In genomic region chr6:116651437-116652118, GRCm38 (mm10) we compare ENCODE assay signal across 8 mouse cellular contexts. TPM values are rescaled to one million over a fixed set of nuclear protein-coding genes. Genes with fewer than 3 reads are reported as not detected.
DNase-seq lines count a peak whose midpoint lies in the region; ATAC-seq and TF ChIP-seq lines count a peak whose summit lies in the region.
"Had no signal": no experiment of that assay in that cellular context is flagged by ENCODE, and none has a peak within 500 bp of the region (broad histone marks: within the 10 kb centered on the region; RNA-seq: fewer than 3 reads in every experiment).

No protein-coding gene starts in this region.

- TF ChIP-seq EP300 in heart, postnatal 0 days (IDR thresholded peaks at IDR 0.05; ENCODE audit: low read depth) = 0 out of 2 replicates have a peak, but pooled peaks have one; percentile 32

- peak; percentile 74 for ATAC-seq in heart, postnatal 0 days (ENCODE audit: insufficient read depth, low read depth)
- no peak for ATAC-seq in limb, embryonic 14.5 days (ENCODE audit: low FRiP score, low read depth)
- ATAC-seq in stomach, embryonic 14.5 days (ENCODE audit: insufficient number of reproducible peaks, insufficient read depth, low FRiP score, low read depth) = 0 out of 2 replicates have a peak, but pooled peaks have one; percentile 16
- no peak for ATAC-seq in forebrain, embryonic 13.5 days

- H3K79me3 ChIP-seq in C2C12 (ENCODE audit: low read depth) = no peaks in the 10 kb centered on the region

- H3K27ac ChIP-seq in heart, postnatal 0 days (ENCODE audit: low read depth) = peak overlapping the region; percentile 94
- H3K27ac ChIP-seq in limb, embryonic 14.5 days (replicated peaks; ENCODE audit: low read depth, low read length) = no peak overlapping the region
- no peak overlapping the region for H3K27ac ChIP-seq in stomach, embryonic 14.5 days (ENCODE audit: low read length)
- no peak overlapping the region for H3K27ac ChIP-seq in forebrain, embryonic 13.5 days

- H3K4me2 ChIP-seq in heart, postnatal 0 days (ENCODE audit: low read depth, low read length) = peak overlapping the region; percentile 73
- H3K4me2 ChIP-seq in limb, embryonic 14.5 days (replicated peaks; ENCODE audit: low read depth, low read length, severe bottlenecking) = no peak overlapping the region
- H3K4me2 ChIP-seq in stomach, embryonic 14.5 days (replicated peaks; ENCODE audit: low read depth, low read length) = peak overlapping the region; percentile 18
- H3K4me2 ChIP-seq in forebrain, embryonic 13.5 days = no peak overlapping the region

- 27% methylated on average over 20 of the region's 20 CpGs for WGBS in heart, postnatal 0 days
- 77% methylated on average over 20 of the region's 20 CpGs for WGBS in limb, embryonic 14.5 days
- 68% methylated on average over 20 of the region's 20 CpGs for WGBS in stomach, embryonic 14.5 days
- 80% methylated on average over 20 of the region's 20 CpGs for WGBS in forebrain, embryonic 13.5 days

- H3K4me1 ChIP-seq in heart, postnatal 0 days (ENCODE audit: control insufficient read depth, insufficient read depth) = peaks cover 21% of the 10 kb centered on the region; the same call in 1 of the 2 replicates
- 0 out of 2 replicates have a peak, but pooled peaks cover 6% of the 10 kb centered on the region for H3K4me1 ChIP-seq in limb, embryonic 14.5 days (ENCODE audit: control insufficient read depth, insufficient read depth, low read length)
- peaks cover 15% of the 10 kb centered on the region for H3K4me1 ChIP-seq in stomach, embryonic 14.5 days (ENCODE audit: control insufficient read depth, insufficient read depth, low read length)
- no peaks in the 10 kb centered on the region for H3K4me1 ChIP-seq in forebrain, embryonic 13.5 days

- H3K4me3 ChIP-seq in C2C12 (ENCODE audit: insufficient read depth, poor library complexity, severe bottlenecking) = no peak overlapping the region
- H3K4me3 ChIP-seq in heart, postnatal 0 days (ENCODE audit: low read depth, low read length) = peak overlapping the region; percentile 56
- 0 out of 2 replicates have a peak overlapping the region, but pooled peaks have one; percentile 4 for H3K4me3 ChIP-seq in limb, embryonic 14.5 days (replicated peaks; ENCODE audit: low read length)
- peak overlapping the region; percentile 17; the same call in 1 of the 2 replicates for H3K4me3 ChIP-seq in stomach, embryonic 14.5 days (ENCODE audit: low read depth, low read length)
- H3K4me3 ChIP-seq in forebrain, embryonic 13.5 days = no peak overlapping the region
- H3K4me3 ChIP-seq: megakaryocyte, embryonic 14.5 days had no signal

- H3K27me3 ChIP-seq in C2C12 (ENCODE audit: control insufficient read depth, insufficient read depth, insufficient read length) = no peaks in the 10 kb centered on the region
- H3K27me3 ChIP-seq in heart, postnatal 0 days (ENCODE audit: control insufficient read depth, insufficient read depth, low read length) = no peaks in the 10 kb centered on the region
- no peaks in the 10 kb centered on the region for H3K27me3 ChIP-seq in limb, embryonic 14.5 days (ENCODE audit: control insufficient read depth, insufficient read depth, low read length)
- no peaks in the 10 kb centered on the region for H3K27me3 ChIP-seq in stomach, embryonic 14.5 days (ENCODE audit: control insufficient read depth, insufficient read depth, low read length)
- no peaks in the 10 kb centered on the region for H3K27me3 ChIP-seq in forebrain, embryonic 13.5 days

- H3K9ac ChIP-seq in heart, postnatal 0 days (replicated peaks; ENCODE audit: low read depth, low read length) = peak overlapping the region; percentile 79
- no peak overlapping the region for H3K9ac ChIP-seq in limb, embryonic 14.5 days (ENCODE audit: low read depth, low read length, severe bottlenecking)
- H3K9ac ChIP-seq in stomach, embryonic 14.5 days (replicated peaks; ENCODE audit: low read depth, low read length) = no peak overlapping the region
- H3K9ac ChIP-seq in forebrain, embryonic 13.5 days = no peak overlapping the region

- TF ChIP-seq POLR2A in limb, embryonic 14.5 days (IDR thresholded peaks at IDR 0.05; ENCODE audit: borderline replicate concordance, extremely low read depth, insufficient read depth, insufficient read length) = no peak

- H3ac ChIP-seq in C2C12 (ENCODE audit: control insufficient read depth, insufficient read length, low read depth) = no peak overlapping the region

- no peaks in the 10 kb centered on the region for H3K36me3 ChIP-seq in C2C12 (ENCODE audit: control insufficient read depth, insufficient read depth)
- peaks cover 13% of the 10 kb centered on the region; the same call in 1 of the 2 replicates for H3K36me3 ChIP-seq in heart, postnatal 0 days (replicated peaks; ENCODE audit: control insufficient read depth, insufficient read depth, low read length)
- no peaks in the 10 kb centered on the region for H3K36me3 ChIP-seq in limb, embryonic 14.5 days (ENCODE audit: control insufficient read depth, insufficient read depth, low read length)
- no peaks in the 10 kb centered on the region for H3K36me3 ChIP-seq in stomach, embryonic 14.5 days (ENCODE audit: control insufficient read depth, insufficient read depth, low read length)
- H3K36me3 ChIP-seq in forebrain, embryonic 13.5 days (ENCODE audit: poor library complexity, severe bottlenecking) = 0 out of 2 replicates have a peak, but pooled peaks cover 5% of the 10 kb centered on the region

- DNase-seq in adrenal gland, postnatal 36 days = peak; percentile 55 to 66
- peak; percentile 80 for DNase-seq in heart, postnatal 0 days (ENCODE audit: low spot score)
- DNase-seq in limb, embryonic 14.5 days (ENCODE audit: low spot score) = no peak
- DNase-seq in embryo, embryonic 10.5 days (ENCODE audit: low spot score) = no peak

- no peaks in the 10 kb centered on the region for H3K79me2 ChIP-seq in C2C12 (ENCODE audit: control insufficient read depth, insufficient read depth)

- H3K9me3 ChIP-seq in heart, postnatal 0 days (replicated peaks; ENCODE audit: control insufficient read depth, low read length) = no peaks in the 10 kb centered on the region
- H3K9me3 ChIP-seq in limb, embryonic 14.5 days (ENCODE audit: control insufficient read depth, low read length) = no peaks in the 10 kb centered on the region
- no peaks in the 10 kb centered on the region for H3K9me3 ChIP-seq in stomach, embryonic 14.5 days (ENCODE audit: control insufficient read depth, low read depth, low read length)
- no peaks in the 10 kb centered on the region for H3K9me3 ChIP-seq in forebrain, embryonic 13.5 days (replicated peaks)
- H3K9me3 ChIP-seq: megakaryocyte, embryonic 14.5 days had no signal

- peak; percentile 63 for TF ChIP-seq CTCF in C2C12 (IDR thresholded peaks at IDR 0.05; ENCODE audit: control insufficient read depth, insufficient read depth, insufficient read length)
- TF ChIP-seq CTCF in heart, postnatal 0 days (IDR thresholded peaks at IDR 0.05; ENCODE audit: low read depth) = peak; percentile 84

TF ChIP-seq in C2C12, 6 proteins besides CTCF, POLR2A, EP300 and RAD21:
- TF ChIP-seq FOSL1 (IDR thresholded peaks at IDR 0.05; ENCODE audit: insufficient read depth, low read length, poor library complexity, severe bottlenecking) (no peak), MYOD1 (IDR thresholded peaks at IDR 0.05; ENCODE audit: control insufficient read depth, insufficient read length, low read depth) (no peak), MYOG (IDR thresholded peaks at IDR 0.05; ENCODE audit: control insufficient read depth, extremely low read depth, insufficient read length) (no peak), USF1 (IDR thresholded peaks at IDR 0.05; ENCODE audit: low read depth) (no peak), MAX (IDR thresholded peaks at IDR 0.05) (no peak), CEBPB (IDR thresholded peaks at IDR 0.05; ENCODE audit: low read depth) (no peak)

RNA-seq across cellular contexts. Expression of gene Depp1, which starts 1.2 kb away (rescaled TPM):
- polyA plus RNA-seq in C2C12 (2012; fragmentation: generic; extraction: Trizol) = 0.46 TPM
- 10 to 100 TPM in 1 of 2 experiments, 1 to 10 TPM in 1; 7.0 to 20.2 TPM for total RNA-seq in adrenal gland, postnatal 36 days (2021)
- total RNA-seq in heart, postnatal 0 days (2014; rRNA removed; ENCODE audit: low replicate concordance) = 169 and 347 TPM in 2 replicates
- 41.3 and 49.6 TPM in 2 replicates for polyA plus RNA-seq in heart, postnatal 0 days (2015; fragmentation: Nextera tagmentation; extraction: Ambion mirVana)
- polyA plus RNA-seq in limb, embryonic 14.5 days (2012; rRNA removed) = 13.8 and 17.6 TPM in 2 replicates
- 27.7 and 28.6 TPM in 2 replicates for polyA plus RNA-seq in limb, embryonic 14.5 days (2014; fragmentation: Nextera tagmentation; extraction: Ambion mirVana)
- 33.0 and 33.8 TPM in 2 replicates for polyA plus RNA-seq in stomach, embryonic 14.5 days (2014; fragmentation: Nextera tagmentation; extraction: Ambion mirVana)
- 3.9 and 4.1 TPM in 2 replicates for polyA plus RNA-seq in forebrain, embryonic 13.5 days (2015; fragmentation: Nextera tagmentation; extraction: Ambion mirVana)

RNA-seq across cellular contexts. Expression of gene Rassf4, which starts 22.2 kb away (rescaled TPM):
- polyA plus RNA-seq in C2C12 (2012; fragmentation: generic; extraction: Trizol) = 0.21 TPM
- 1 to 10 TPM; 2.8 to 4.7 TPM for total RNA-seq in adrenal gland, postnatal 36 days (2021)
- 1.6 and 2.6 TPM in 2 replicates for total RNA-seq in heart, postnatal 0 days (2014; rRNA removed; ENCODE audit: low replicate concordance)
- polyA plus RNA-seq in heart, postnatal 0 days (2015; fragmentation: Nextera tagmentation; extraction: Ambion mirVana) = 5.9 and 6.0 TPM in 2 replicates
- 5.9 and 6.0 TPM in 2 replicates for polyA plus RNA-seq in limb, embryonic 14.5 days (2012; rRNA removed)
- polyA plus RNA-seq in limb, embryonic 14.5 days (2014; fragmentation: Nextera tagmentation; extraction: Ambion mirVana) = 11.3 and 14.3 TPM in 2 replicates
- polyA plus RNA-seq in stomach, embryonic 14.5 days (2014; fragmentation: Nextera tagmentation; extraction: Ambion mirVana) = 11.3 and 13.1 TPM in 2 replicates
- polyA plus RNA-seq in forebrain, embryonic 13.5 days (2015; fragmentation: Nextera tagmentation; extraction: Ambion mirVana) = 12.8 and 17.4 TPM in 2 replicates

RNA-seq across cellular contexts. Expression of gene Zfp422, which starts 22.8 kb away (rescaled TPM):
- polyA plus RNA-seq in C2C12 (2012; fragmentation: generic; extraction: Trizol) = 7.5 TPM
- total RNA-seq in adrenal gland, postnatal 36 days (2021) = 10 to 100 TPM; 19.7 to 23.0 TPM
- total RNA-seq in heart, postnatal 0 days (2014; rRNA removed; ENCODE audit: low replicate concordance) = 29.1 and 33.0 TPM in 2 replicates
- 49.8 and 50.7 TPM in 2 replicates for polyA plus RNA-seq in heart, postnatal 0 days (2015; fragmentation: Nextera tagmentation; extraction: Ambion mirVana)
- polyA plus RNA-seq in limb, embryonic 14.5 days (2012; rRNA removed) = 109 and 128 TPM in 2 replicates
- 166 and 184 TPM in 2 replicates for polyA plus RNA-seq in limb, embryonic 14.5 days (2014; fragmentation: Nextera tagmentation; extraction: Ambion mirVana)
- polyA plus RNA-seq in stomach, embryonic 14.5 days (2014; fragmentation: Nextera tagmentation; extraction: Ambion mirVana) = 170 and 178 TPM in 2 replicates
- polyA plus RNA-seq in forebrain, embryonic 13.5 days (2015; fragmentation: Nextera tagmentation; extraction: Ambion mirVana) = 287 and 299 TPM in 2 replicates

Comparison
In these comparisons a context has a peak if more than half of its experiments do, and no peak if none do; other contexts are left out.
1. H3K4me3 ChIP-seq: peak in heart, postnatal 0 days (single experiment), limb, embryonic 14.5 days (single experiment) and stomach, embryonic 14.5 days (single experiment); none in C2C12 (single experiment) and forebrain, embryonic 13.5 days (single experiment).
2. DNase-seq: peak in adrenal gland, postnatal 36 days (2 of 2) and heart, postnatal 0 days (single experiment); none in limb, embryonic 14.5 days (single experiment) and embryo, embryonic 10.5 days (single experiment).
3. ATAC-seq: peak in heart, postnatal 0 days (single experiment) and stomach, embryonic 14.5 days (single experiment); none in limb, embryonic 14.5 days (single experiment) and forebrain, embryonic 13.5 days (single experiment).
4. H3K4me2 ChIP-seq: peak in heart, postnatal 0 days (single experiment) and stomach, embryonic 14.5 days (single experiment); none in limb, embryonic 14.5 days (single experiment) and forebrain, embryonic 13.5 days (single experiment).